Mouse (Mus musculus) hindbrain, embryonic 13.5 days (tissue): ENCODE data around the gene Cdk12. TPM values are rescaled to one million over a fixed set of nuclear protein-coding genes. Genes with fewer than 3 reads are reported as not detected.

ENCODE experiments used
- microRNA-seq: library from miRNA; unstranded; fragments of <30 nt; microRNA quantifications from one replicate; pipeline ENCODE4, GENCODE M21; 2016
- polyA plus RNA-seq: library from polyadenylated mRNA; unstranded; fragments of >200 nt; fragmentation: Nextera tagmentation; extraction: Ambion mirVana; gene quantifications from 2 replicates; pipeline ENCODE4 v1.2.1, GENCODE M21; 2015

Cdk12 gene
- polyA plus RNA-seq, 1 experiment from 2014 or later = 12.2 TPM

Small RNAs within 50 kb of the gene (microRNA-seq; reads per million reads assigned to microRNA genes)
- gene Gm27399 (not detected), gene Mir5119 (not detected)

Other genes starting within 250 kb of the Cdk12 start
- gene Plxdc1, start 216.6 kb upstream of the Cdk12 start, polyA plus RNA-seq = 0.60 and 0.89 TPM in 2 replicates
- gene Arl5c, start 206.9 kb upstream of the Cdk12 start, polyA plus RNA-seq = 10.7 TPM in 2 replicates
- 51.6 and 57.4 TPM in 2 replicates for gene Cacnb1, start 180.0 kb upstream of the Cdk12 start, polyA plus RNA-seq
- 689 and 706 TPM in 2 replicates for gene Rpl19, start 176.3 kb upstream of the Cdk12 start, polyA plus RNA-seq
- 4.2 and 5.2 TPM in 2 replicates for gene Stac2, start 149.6 kb upstream of the Cdk12 start, polyA plus RNA-seq
- 26.2 and 30.6 TPM in 2 replicates for gene Fbxl20, start 52.7 kb upstream of the Cdk12 start, polyA plus RNA-seq
- gene Med1, start 9.8 kb upstream of the Cdk12 start, polyA plus RNA-seq = 67.0 and 67.4 TPM in 2 replicates
- gene Neurod2, start 126.6 kb downstream of the Cdk12 start, polyA plus RNA-seq = 24.6 and 30.7 TPM in 2 replicates
- 1.1 and 2.4 TPM in 2 replicates for gene Ppp1r1b, start 145.3 kb downstream of the Cdk12 start, polyA plus RNA-seq
- 44.4 and 44.7 TPM in 2 replicates for gene Stard3, start 155.3 kb downstream of the Cdk12 start, polyA plus RNA-seq
- 0.21 and 0.35 TPM in 2 replicates for gene Tcap, start 180.8 kb downstream of the Cdk12 start, polyA plus RNA-seq
- gene Pnmt, start 183.4 kb downstream of the Cdk12 start, polyA plus RNA-seq = 3.2 and 4.2 TPM in 2 replicates
- gene Pgap3, start 197.4 kb downstream of the Cdk12 start, polyA plus RNA-seq = 9.4 and 10.4 TPM in 2 replicates
- gene Erbb2, start 209.4 kb downstream of the Cdk12 start, polyA plus RNA-seq = 8.4 and 9.9 TPM in 2 replicates
- 248 and 269 TPM in 2 replicates for gene Mien1, start 235.9 kb downstream of the Cdk12 start, polyA plus RNA-seq
- gene Grb7, start 243.3 kb downstream of the Cdk12 start, polyA plus RNA-seq = 0.22 and 0.36 TPM in 2 replicates